Mouse (Mus musculus) bone marrow macrophage, adult 2 months (primary cell): ENCODE measurements around the gene Slco3a1.

ENCODE experiments used
- CTCF ChIP-seq: IDR thresholded peaks from 2 replicates; pipeline ENCODE4 v1.5.1; 2012; ENCODE audit warnings: low read depth, mild to moderate bottlenecking, low read length, moderate library complexity
- POLR2A ChIP-seq: IDR thresholded peaks from 2 replicates; pipeline ENCODE4 v1.6.1; 2012; ENCODE audit warnings: mild to moderate bottlenecking, low read depth, low read length, borderline replicate concordance

DNA sequence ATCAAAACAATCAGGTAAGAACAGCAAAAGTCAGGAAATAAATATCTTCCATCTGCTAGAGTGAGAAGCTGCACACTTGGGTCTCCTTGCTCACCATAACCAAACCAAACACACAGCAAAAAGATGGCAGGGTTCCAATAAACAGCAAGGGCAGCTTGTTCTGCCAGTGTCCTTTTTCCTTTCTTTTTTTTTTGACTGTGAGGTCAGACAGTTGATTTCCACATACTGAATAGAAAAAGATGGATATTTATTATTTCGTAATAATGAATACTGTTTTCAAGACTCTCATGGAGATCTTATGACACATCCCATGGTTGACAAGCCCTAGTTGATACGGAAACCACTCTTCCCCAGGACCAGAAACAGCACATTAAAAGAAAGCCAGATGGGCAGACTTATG is 274.2 kb downstream of the Slco3a1 start:
- no peak for TF ChIP-seq CTCF
- TF ChIP-seq POLR2A: no peak
